25 mouse cellular contexts compared by ENCODE assay signal in genomic region chr5:24828446-24828845, GRCm38 (mm10). TPM values are rescaled to one million over a fixed set of nuclear protein-coding genes. Genes with fewer than 3 reads are reported as not detected.
A peak's percentile ranks its signal among the peaks of the same experiment; 100 is the strongest.
DNase-seq lines count a peak whose midpoint lies in the region; ATAC-seq and TF ChIP-seq lines count a peak whose summit lies in the region.
"Had no signal": no experiment of that assay in that cellular context is flagged by ENCODE, and none has a peak within 500 bp of the region (broad histone marks: within the 10 kb centered on the region; RNA-seq: fewer than 3 reads in every experiment).

No protein-coding gene starts in this region.

- no peak for ATAC-seq in liver, postnatal 0 days
- ATAC-seq in stomach, postnatal 0 days (ENCODE audit: low FRiP score, low TSS enrichment) = no peak
- ATAC-seq: activated CD4-positive, CD25-positive, alpha-beta regulatory T cell, adult 4 months; forebrain, embryonic 13.5 days; midbrain, embryonic 13.5 days had no signal

- no peaks in the 10 kb centered on the region for H3K36me3 ChIP-seq in kidney, adult 2 months (ENCODE audit: control insufficient read depth, insufficient read depth, low read length)
- H3K36me3 ChIP-seq in liver, adult 2 months (ENCODE audit: control insufficient read depth, insufficient read depth, low read length) = no peaks in the 10 kb centered on the region
- H3K36me3 ChIP-seq in liver, postnatal 0 days (replicated peaks; ENCODE audit: insufficient read depth, low read length) = no peaks in the 10 kb centered on the region
- H3K36me3 ChIP-seq in stomach, postnatal 0 days (ENCODE audit: control insufficient read depth, insufficient read depth, low read length) = no peaks in the 10 kb centered on the region
- H3K36me3 ChIP-seq: heart, embryonic 12.5 days; hindbrain, embryonic 13.5 days; liver, embryonic 15.5 days; lung, embryonic 15.5 days; midbrain, embryonic 13.5 days; neural tube, embryonic 13.5 days had no signal

- peaks cover 52% of the 10 kb centered on the region for H3K79me2 ChIP-seq in liver, adult 2 months (ENCODE audit: control insufficient read depth, insufficient read depth, low read length)

- 71% methylated on average over 3 of the region's 3 CpGs for WGBS in kidney, adult 2 months
- 81% methylated on average over 3 of the region's 3 CpGs for WGBS in liver, adult 2 months
- 75% methylated on average over 3 of the region's 3 CpGs for WGBS in liver, postnatal 0 days (ENCODE audit: insufficient replicate concordance)
- 85% methylated on average over 3 of the region's 3 CpGs for WGBS in stomach, postnatal 0 days

- no peak overlapping the region for H3K4me3 ChIP-seq in kidney, adult 2 months (ENCODE audit: insufficient read depth, low read depth, low read length)
- no peak overlapping the region for H3K4me3 ChIP-seq in liver, adult 2 months (ENCODE audit: insufficient read depth, low read depth, low read length)
- H3K4me3 ChIP-seq in liver, postnatal 0 days (ENCODE audit: low read depth, low read length) = no peak overlapping the region
- no peak overlapping the region for H3K4me3 ChIP-seq in stomach, postnatal 0 days (ENCODE audit: low read depth, low read length)
- H3K4me3 ChIP-seq: forebrain, embryonic 13.5 days; heart, embryonic 12.5 days; hindbrain, embryonic 13.5 days; liver, embryonic 15.5 days; lung, embryonic 15.5 days; midbrain, embryonic 13.5 days; neural tube, embryonic 13.5 days had no signal

- H3K27ac ChIP-seq in kidney, adult 2 months (ENCODE audit: insufficient read depth, low read depth, low read length) = no peak overlapping the region
- H3K27ac ChIP-seq in liver, adult 2 months (replicated peaks; ENCODE audit: insufficient read depth, low read depth, low read length) = no peak overlapping the region
- no peak overlapping the region for H3K27ac ChIP-seq in liver, postnatal 0 days (ENCODE audit: low read depth)
- no peak overlapping the region for H3K27ac ChIP-seq in stomach, postnatal 0 days (replicated peaks)
- H3K27ac ChIP-seq: forebrain, embryonic 13.5 days; hindbrain, embryonic 13.5 days; liver, embryonic 15.5 days; lung, embryonic 15.5 days; midbrain, embryonic 13.5 days; neural tube, embryonic 13.5 days had no signal

- peak; percentile 24 for DNase-seq in cerebellum, adult 8-10 months
- DNase-seq in cerebellum, postnatal 14 days = no peak
- DNase-seq in kidney, adult 2 months = peak; percentile 65
- DNase-seq in kidney, postnatal 10 days = no peak
- peak; percentile 25 for DNase-seq in liver, adult 2 months (ENCODE audit: extremely low read depth, low read depth, low spot score)
- DNase-seq in liver, postnatal 0 days = no peak
- no peak for DNase-seq in stomach, postnatal 0 days (ENCODE audit: low spot score)
- DNase-seq in embryo, embryonic 9.5 days (ENCODE audit: extremely low spot score) = no peak
- DNase-seq: adrenal gland, adult 8-10 months; cerebellum, adult 11-12 months; gastrocnemius, postnatal 14 days; heart, adult 18-20 months; heart, postnatal 4 days; layer of hippocampus, postnatal 36 days; liver; lung, postnatal 36 days; thymus, postnatal 4 days had no signal

- no peaks in the 10 kb centered on the region for H3K9me3 ChIP-seq in liver, postnatal 0 days (ENCODE audit: low read length)
- no peaks in the 10 kb centered on the region for H3K9me3 ChIP-seq in stomach, postnatal 0 days (ENCODE audit: control insufficient read depth, low read length)
- H3K9me3 ChIP-seq: forebrain, embryonic 13.5 days; heart, embryonic 12.5 days; hindbrain, embryonic 13.5 days; liver, embryonic 15.5 days; lung, embryonic 15.5 days; midbrain, embryonic 13.5 days; neural tube, embryonic 13.5 days had no signal

- TF ChIP-seq POLR2A in kidney, adult 2 months (IDR thresholded peaks at IDR 0.05; ENCODE audit: low read depth, low read length) = no peak
- TF ChIP-seq POLR2A in liver, adult 2 months (IDR thresholded peaks at IDR 0.05; ENCODE audit: extremely low read depth, insufficient read depth, low read length) = no peak

- H3K4me1 ChIP-seq in kidney, adult 2 months (ENCODE audit: control insufficient read depth, insufficient read depth, low read length) = peaks cover 32% of the 10 kb centered on the region
- H3K4me1 ChIP-seq in liver, adult 2 months (ENCODE audit: control insufficient read depth, insufficient read depth, low read length) = peaks cover 32% of the 10 kb centered on the region
- H3K4me1 ChIP-seq in liver, postnatal 0 days (ENCODE audit: insufficient read depth) = peaks cover 49% of the 10 kb centered on the region
- 0 out of 2 replicates have a peak, but pooled peaks cover 4% of the 10 kb centered on the region for H3K4me1 ChIP-seq in stomach, postnatal 0 days (replicated peaks; ENCODE audit: control insufficient read depth, insufficient read depth)

- no peak overlapping the region for H3K9ac ChIP-seq in liver, adult 2 months (ENCODE audit: low read depth, low read length)
- no peak overlapping the region for H3K9ac ChIP-seq in liver, postnatal 0 days (replicated peaks)
- H3K9ac ChIP-seq in stomach, postnatal 0 days (ENCODE audit: low read length) = no peak overlapping the region
- H3K9ac ChIP-seq: forebrain, embryonic 13.5 days; heart, embryonic 12.5 days; hindbrain, embryonic 13.5 days; liver, embryonic 15.5 days; lung, embryonic 15.5 days; midbrain, embryonic 13.5 days; neural tube, embryonic 13.5 days had no signal

- H3K4me2 ChIP-seq in liver, postnatal 0 days (ENCODE audit: low read depth, low read length) = no peak overlapping the region
- H3K4me2 ChIP-seq in stomach, postnatal 0 days (replicated peaks; ENCODE audit: low read depth) = no peak overlapping the region
- H3K4me2 ChIP-seq: forebrain, embryonic 13.5 days; heart, embryonic 12.5 days; hindbrain, embryonic 13.5 days; liver, embryonic 15.5 days; lung, embryonic 15.5 days; midbrain, embryonic 13.5 days; neural tube, embryonic 13.5 days had no signal

- TF ChIP-seq CTCF in kidney, adult 2 months (conservative IDR thresholded peaks at IDR 0.05; ENCODE audit: insufficient read depth, insufficient read length, low read depth, low read length) = no peak
- no peak for TF ChIP-seq CTCF in liver, adult 2 months (IDR thresholded peaks at IDR 0.05; ENCODE audit: low read depth, low read length)
- no peak for TF ChIP-seq CTCF in liver, postnatal 0 days (IDR thresholded peaks at IDR 0.05; ENCODE audit: low read depth)
- TF ChIP-seq CTCF in stomach, postnatal 0 days (IDR thresholded peaks at IDR 0.05; ENCODE audit: low read depth) = 0 out of 2 replicates have a peak, but pooled peaks have one; percentile 13

- no peak for TF ChIP-seq EP300 in liver, postnatal 0 days (IDR thresholded peaks at IDR 0.05; ENCODE audit: low read depth)
- TF ChIP-seq EP300 in stomach, postnatal 0 days (optimal IDR thresholded peaks at IDR 0.05) = no peak

- H3K27me3 ChIP-seq in kidney, adult 2 months (replicated peaks; ENCODE audit: control insufficient read depth, insufficient read depth, low read length) = no peaks in the 10 kb centered on the region
- H3K27me3 ChIP-seq in liver, adult 2 months (ENCODE audit: control insufficient read depth, insufficient read depth, low read length) = no peaks in the 10 kb centered on the region
- H3K27me3 ChIP-seq in liver, postnatal 0 days (ENCODE audit: insufficient read depth, low read length) = no peaks in the 10 kb centered on the region
- no peaks in the 10 kb centered on the region for H3K27me3 ChIP-seq in stomach, postnatal 0 days (ENCODE audit: control insufficient read depth, insufficient read depth, low read length)
- H3K27me3 ChIP-seq: forebrain, embryonic 13.5 days; heart, embryonic 12.5 days; hindbrain, embryonic 13.5 days; liver, embryonic 15.5 days; lung, embryonic 15.5 days; midbrain, embryonic 13.5 days; neural tube, embryonic 13.5 days had no signal

RNA-seq across cellular contexts. Expression of gene Rheb, which starts 14.0 kb away (rescaled TPM):
- polyA plus RNA-seq in kidney, adult 2 months (2012; rRNA removed) = 26.2 and 31.5 TPM in 2 replicates
- total RNA-seq in liver, adult 2 months (2014; rRNA removed) = 31.3 and 31.7 TPM in 2 replicates
- 14.8 and 19.3 TPM in 2 replicates for polyA plus RNA-seq in liver, adult 2 months (2012; rRNA removed)
- polyA plus RNA-seq in liver, postnatal 0 days (2015; fragmentation: Nextera tagmentation; extraction: Ambion mirVana) = 79.6 and 80.0 TPM in 2 replicates
- polyA plus RNA-seq in stomach, postnatal 0 days (2015; fragmentation: Nextera tagmentation; extraction: Ambion mirVana) = 209 and 218 TPM in 2 replicates

Comparison
In these comparisons a context has a peak if more than half of its experiments do, and no peak if none do; other contexts are left out.
1. DNase-seq: peak in cerebellum, adult 8-10 months (single experiment), kidney, adult 2 months (single experiment) and liver, adult 2 months (single experiment); none in cerebellum, postnatal 14 days (0 of 2), kidney, postnatal 10 days (single experiment), liver, postnatal 0 days (single experiment), stomach, postnatal 0 days (single experiment) and embryo, embryonic 9.5 days (single experiment).